Mouse (Mus musculus) kidney, postnatal 36 days (tissue): Measurements from ENCODE around the gene Gm20388.

Experiments
- DNase-seq, 2 experiments: peaks; one replicate each; pipeline ENCODE4 v3.0.0; 2021 to 2022; ENCODE audit warnings: mixed read lengths in 2 of 2

Gene Gm20388

DNA sequence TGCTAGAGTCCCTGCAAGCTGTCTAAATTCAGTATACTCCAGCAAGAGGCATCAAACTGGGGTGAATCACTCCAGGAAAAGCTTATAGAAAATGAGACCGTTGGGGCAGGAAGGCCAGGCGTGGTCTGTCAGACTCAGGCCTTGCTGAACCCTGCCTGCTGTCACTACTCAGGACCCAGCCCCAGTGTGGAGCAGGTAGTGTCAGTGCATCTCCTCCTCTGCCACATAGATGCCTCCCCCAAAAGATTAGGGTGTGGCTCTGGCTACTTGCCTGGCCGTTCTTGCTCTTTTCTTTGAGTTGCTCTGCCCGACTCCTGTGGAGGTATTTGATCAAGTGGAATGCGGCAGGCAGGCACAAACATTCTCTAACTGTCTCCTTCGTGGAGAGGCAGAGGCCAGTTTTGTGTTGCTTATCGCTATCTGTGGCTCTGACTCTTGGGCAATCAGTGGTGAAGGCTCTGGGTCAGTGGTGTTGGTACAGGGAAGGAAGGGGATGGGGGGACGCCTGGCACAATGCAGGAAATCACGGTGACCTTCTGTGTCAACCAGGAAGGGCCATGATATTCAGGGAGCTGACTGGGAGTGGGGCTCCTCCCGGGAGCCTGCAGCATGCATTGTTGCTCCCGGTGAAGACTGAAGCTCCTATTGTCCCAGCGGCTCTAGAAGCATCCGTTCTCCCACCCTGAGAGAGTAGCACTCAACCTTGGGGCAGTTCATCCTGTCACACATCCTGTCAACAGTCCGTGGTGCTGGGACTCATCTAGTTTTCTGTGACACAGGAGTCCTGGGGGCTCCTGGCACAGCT, 215.9 kb downstream of the Gm20388 start:
- peak; percentile 39 to 62 for DNase-seq

DNA sequence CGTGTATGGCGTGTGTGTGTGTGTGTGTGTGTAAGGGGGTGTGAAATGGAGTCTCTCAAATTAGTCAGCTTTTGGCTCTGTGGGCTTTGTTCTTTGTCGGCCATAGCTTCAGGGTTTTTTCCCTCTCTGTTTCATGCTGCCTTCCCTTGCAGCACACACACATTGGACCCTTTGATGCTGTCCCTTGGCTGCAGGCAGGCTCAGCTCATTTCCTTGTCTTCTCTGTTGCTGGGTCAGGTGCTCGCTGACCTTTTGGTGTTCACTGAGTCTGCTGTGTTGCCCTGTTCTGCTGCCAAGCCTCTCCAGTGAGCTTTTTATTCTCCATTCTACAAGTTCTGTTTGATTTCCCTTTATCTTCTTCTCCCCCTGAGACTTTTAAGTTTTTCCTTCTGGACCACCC, 218.9 kb downstream of the Gm20388 start:
- no peak for DNase-seq

DNA sequence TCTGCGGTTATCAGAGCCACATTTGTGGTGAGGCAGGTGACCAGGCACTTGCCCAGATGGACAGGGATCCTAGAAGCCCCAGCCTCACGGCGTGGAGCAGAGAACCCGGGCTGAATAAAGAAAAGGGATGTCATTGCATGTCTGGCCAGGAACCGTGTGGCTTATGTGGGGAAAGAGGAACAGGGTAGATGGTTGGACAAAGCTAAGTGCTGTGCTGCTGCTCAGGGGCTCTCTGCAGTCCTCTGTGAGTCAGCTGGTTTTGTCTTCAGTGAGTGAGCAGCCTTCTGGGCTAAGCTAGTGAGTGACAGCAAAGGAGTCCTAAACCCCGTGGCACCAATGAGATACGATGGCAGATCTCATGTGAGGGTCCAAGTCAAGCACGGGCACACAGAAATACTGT, 220.5 kb downstream of the Gm20388 start:
- no peak for DNase-seq

DNA sequence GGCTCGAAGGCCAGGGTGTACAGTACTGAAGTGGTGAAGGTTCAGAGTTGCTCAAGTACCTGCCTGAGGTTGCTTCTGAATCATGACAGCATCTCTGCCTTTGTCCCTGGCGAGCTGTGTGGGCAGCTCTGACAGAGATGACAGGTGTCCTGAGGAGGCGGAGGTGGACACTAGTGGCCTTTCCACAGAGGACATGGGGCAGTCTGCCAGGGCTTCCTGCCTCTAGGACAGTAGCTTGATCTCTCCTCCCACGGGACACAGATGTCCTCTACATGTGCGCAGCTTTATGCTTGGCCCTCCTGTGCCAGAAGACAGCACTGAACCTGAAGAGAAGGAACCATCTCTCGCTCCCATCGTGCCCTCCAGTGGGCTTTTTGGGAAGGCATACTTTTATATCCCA, 222.5 kb downstream of the Gm20388 start:
- DNase-seq, result peak; percentile 83 to 85

DNA sequence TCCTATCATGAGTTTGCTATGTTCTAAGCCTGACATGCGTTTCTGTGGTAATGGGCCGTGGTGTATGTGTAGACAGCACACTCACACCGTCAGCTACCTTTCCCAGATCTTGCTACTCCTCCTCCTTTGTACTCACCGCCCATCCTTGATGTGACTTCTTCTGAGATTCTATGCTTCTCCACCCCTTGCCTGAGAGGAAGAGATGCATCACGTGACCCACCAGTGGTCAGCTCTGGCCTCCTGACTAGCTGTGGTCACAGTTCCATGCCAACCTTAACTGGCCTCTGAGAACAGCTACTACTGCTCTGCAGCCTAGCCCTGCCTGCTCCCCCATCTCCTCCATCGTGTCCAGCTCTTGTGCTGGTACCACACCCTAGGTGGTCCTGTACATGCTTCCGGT, 225.0 kb downstream of the Gm20388 start:
- no peak for DNase-seq

DNA sequence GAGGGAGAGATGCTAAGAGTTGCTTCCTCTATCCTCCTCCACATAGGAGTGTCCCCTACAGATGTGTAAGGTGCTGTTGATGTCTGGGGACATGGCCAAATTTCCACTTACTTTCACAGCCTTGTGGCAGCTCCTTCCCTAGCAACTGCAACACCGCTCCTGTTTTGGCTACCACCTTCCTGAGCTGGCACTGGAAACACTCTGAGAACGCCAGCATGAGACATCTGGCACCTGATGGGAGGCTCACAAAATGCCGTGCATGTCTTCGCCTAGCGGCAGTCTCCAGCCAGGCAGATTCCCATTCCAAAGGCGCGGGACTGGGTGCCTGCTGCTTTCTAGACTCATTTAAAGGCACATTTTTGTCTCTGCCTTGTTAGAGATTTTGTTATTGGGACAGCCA, 226.0 kb downstream of the Gm20388 start:
- no peak for DNase-seq

DNA sequence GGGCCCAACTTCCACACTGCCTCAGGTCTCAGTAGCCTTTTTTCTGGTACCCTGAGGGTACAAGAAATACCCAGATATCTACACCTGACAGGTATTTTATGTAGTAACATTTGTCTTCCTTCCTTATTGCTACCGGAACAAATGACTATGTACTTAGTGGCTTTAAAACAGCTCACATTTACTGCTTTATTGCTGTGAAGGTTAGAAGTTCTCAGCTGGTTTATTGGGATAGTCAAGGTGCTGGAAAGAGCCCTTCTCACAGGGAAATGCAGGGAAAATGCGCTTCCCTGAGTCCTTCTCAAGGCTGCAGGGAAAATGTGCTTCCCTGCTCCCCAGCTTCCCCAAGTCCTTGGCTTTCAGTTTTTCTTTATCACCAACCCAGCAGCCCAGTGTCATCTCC, 228.3 kb downstream of the Gm20388 start:
- DNase-seq, result no peak

DNA sequence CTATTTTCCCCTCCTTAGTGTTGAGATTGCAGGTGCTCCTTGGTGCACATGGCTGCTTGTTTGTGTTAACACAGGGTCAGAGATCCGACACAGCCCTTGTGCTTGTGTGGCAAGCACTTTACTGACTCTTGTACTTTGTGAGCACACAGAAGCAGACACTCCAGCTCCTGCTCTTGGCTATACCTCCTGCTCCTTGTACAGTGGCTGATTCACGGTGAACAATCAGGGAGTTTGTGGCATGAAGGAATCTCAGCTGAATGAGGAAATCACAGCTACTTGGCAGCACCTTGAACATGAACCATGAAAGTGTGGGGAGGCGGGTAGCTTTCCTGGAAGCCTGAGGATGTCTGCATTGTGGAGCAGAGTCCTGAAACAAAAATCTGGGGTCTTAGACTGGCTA, 230.1 kb downstream of the Gm20388 start:
- DNase-seq, result no peak

DNA sequence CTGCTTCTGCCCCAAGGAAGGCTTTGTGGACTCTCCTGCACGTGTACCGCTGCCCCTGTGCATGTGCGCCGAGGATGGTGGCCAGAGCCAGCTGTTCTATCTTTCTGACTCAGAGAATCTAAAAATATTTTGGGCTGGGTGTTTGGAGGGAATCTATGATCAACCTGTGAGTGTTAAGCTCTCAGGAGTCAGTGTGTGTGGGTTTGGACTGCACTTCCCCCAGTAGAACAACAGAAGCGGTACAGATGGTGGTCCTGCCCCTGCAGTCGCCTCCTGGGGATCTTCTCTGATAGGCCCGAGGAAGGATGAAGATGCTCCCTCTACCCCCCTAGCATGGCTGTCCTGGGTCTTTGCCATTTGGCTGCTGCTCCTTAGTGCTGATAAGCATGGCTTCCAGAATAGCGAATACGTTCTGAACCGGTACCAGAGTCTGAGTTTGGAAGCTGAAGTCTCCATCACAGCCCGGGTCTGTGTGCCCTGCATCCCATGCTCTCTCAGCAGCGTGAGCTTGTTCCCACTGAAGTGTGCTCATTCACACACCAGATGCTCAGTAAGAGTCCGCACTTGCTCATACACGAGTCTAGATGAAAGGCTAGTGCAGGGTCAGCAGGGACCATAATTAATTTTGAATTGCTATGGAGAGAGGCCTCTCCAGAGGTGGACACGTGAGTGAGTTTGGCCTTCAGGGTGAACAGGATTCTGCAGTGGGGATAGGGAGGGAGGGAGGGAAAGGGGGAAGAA, 233.4 kb downstream of the Gm20388 start:
- no peak for DNase-seq

DNA sequence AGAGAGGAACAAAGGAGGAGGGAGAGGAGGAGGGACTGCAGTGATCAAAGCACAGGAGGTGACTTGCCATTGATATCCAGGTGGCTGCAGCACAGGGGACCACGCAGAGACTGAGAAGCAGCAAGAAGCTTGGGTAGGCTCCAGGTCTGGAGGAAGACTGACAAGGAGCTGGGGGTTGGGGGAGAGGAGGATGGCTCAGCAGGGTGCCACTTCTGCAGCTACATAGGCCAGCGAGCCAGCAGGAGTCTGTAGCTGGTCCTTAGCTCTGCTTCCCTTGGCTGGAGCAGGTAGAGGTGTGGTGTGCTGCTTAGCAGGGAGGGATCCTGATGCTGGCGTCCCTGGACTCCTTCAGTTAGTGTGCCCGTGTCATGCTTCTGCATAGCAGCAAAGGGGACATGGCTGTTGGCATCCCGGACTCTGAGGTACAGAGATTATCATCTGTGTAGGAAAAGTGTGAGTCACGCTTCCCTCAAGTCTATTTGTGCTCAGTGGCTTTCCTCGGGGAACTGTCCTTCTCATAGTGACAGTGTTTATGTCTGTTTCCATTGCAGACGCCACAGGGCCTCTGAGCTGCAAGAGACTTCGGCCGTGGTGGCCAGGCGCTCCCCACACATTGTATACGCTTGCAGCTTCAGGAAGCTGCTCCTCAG, 234.1 kb downstream of the Gm20388 start:
- DNase-seq, result no peak

DNA sequence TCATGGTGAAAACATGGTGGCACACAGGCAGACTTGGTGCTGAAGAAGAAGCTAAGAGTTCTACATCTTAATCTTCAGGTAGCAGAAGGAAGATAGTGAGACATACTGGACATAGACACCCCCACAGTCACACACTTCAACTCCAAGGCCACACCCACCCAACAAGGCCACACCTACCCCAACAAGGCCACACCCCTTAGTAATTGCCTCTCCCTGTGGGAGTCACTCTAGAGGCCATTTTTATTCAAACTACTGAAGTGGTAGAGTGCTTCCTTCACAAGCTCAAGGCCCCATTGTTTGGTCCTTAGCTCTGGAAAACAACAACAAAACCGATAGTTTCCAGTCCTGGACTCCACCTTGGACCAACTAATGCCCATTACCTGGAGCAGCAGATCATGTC, 235.4 kb downstream of the Gm20388 start:
- DNase-seq, result no peak

DNA sequence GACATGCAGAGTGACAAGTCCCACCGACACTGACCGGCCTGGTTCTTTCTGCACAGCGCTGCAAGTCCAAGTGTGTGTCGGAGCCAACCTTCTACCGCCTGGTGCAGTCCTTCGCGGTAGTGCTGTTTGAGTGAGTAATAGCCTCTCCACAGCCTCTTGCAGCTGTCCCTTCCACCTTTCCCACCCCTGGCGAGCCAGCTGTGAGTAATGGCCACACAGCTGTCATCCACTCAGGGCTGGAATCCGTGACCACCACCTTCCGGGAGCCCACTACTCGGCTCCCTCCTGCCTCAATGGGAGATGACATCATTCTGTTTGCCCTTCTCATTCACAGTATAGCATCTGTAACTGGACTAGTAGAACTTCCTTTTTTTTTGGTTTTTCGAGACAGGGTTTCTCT, 239.4 kb downstream of the Gm20388 start:
- no peak for DNase-seq

DNA sequence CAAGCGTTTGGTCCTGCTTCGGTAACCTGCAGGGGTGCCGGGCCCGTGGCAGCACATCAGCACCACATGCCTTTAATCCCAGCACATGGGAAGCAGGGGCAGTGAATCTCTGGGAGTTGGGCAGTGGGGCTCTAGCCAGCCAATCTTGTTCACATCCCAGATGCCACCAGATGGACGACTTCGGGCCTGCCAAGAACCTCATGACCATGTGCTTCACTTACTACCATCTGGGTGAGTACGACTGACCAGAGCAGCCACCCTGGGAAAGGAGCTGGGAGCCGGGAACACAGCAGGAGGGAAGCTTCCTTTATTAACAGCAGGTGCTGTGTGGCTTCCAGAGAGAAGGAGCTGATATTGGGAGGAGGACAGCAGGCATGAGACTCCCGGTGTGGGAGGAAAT, 240.5 kb downstream of the Gm20388 start:
- no peak for DNase-seq

DNA sequence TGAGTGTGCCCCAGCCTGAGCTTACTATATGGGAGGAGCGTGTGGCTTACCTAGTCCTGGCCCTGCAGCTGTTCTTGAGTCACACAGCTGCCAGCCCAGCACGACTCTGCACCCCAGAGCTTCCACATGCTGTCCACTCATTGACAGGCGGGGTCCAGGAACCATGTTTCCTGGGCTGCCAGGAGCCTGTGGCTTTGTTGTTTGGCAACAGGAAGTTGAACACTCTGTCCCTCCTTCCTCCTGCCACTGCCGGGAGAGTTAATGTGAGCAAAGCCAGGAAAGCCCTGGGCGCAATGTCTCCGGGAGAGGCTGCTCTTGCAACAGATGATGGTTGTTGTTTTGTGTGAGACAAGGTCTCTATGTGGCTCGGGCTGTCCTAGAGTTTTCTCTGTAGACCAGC, 242.0 kb downstream of the Gm20388 start:
- DNase-seq, result no peak

DNA sequence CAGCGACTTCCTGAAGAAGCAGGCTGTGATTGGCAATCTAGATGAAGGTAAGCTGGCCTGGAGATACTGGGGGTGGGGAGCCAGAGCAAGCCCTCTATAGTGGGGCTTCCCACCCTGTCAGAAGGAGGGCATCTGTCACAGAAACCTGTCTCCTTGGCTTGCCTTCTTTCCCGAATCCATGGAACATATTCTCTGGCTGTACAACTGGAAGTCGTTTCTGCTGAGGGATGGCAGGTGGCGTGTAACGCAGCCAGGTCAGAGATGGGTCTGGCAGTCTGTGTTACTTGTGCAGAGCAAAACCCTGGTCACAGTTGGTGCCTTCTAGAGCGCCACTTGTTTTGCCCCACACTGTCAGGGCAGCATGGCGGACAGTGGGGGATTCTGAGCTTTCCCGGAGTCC, 249.7 kb downstream of the Gm20388 start:
- no peak for DNase-seq

DNA sequence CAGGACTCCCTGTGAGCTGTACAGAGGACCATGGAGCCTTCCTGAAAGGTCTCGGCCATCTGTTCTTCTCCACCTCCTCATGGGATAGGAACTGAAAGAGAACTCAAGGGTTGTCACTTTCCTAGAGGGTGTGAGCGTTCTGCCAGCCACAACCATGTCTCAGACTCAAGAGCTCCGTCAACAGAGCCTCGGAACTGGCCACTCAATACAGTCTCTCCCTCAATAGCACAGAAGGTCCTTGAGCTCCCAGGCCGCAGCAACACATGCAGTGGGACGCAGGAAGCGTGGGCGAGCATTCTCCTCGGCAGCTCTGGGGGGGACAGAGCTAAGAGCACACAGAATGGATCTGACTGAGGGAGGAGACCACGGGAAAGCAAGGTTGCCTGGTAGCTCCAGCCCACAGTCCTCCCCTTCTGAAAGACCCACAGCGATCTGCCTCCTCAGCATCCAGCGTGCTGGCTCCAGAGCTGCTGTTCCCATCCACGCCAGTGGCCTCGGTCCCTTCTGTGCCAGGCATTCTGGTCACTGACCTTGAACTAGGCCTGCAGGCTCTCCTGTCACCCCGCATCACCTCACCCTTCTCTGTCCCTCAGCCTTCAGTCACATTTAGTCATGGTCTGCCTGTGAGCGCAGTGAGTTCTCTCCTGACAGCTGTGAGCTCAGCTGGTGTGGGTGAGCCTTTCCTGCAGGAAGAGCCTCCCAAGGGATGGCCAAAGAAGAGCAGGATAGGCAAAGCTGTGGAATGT, 251.2 kb downstream of the Gm20388 start:
- no peak for DNase-seq

DNA sequence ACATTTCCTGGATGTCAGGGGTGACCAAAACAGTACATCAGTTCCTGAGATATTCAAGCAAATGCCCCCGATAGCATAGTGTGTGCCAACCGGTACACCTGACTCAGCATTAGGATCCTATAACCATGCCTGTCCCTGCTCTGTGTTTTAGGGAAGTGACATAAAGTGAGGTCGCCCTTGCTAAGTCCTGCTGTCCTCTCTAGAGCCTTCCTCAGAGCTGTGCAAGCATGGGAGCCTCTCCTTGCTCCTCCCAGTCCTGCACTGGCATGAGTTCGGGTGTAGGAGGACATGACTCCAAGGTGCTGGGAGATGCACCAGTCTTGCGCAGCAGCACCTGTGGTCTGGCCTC, 251.7 kb downstream of the Gm20388 start:
- DNase-seq, result no peak

DNA sequence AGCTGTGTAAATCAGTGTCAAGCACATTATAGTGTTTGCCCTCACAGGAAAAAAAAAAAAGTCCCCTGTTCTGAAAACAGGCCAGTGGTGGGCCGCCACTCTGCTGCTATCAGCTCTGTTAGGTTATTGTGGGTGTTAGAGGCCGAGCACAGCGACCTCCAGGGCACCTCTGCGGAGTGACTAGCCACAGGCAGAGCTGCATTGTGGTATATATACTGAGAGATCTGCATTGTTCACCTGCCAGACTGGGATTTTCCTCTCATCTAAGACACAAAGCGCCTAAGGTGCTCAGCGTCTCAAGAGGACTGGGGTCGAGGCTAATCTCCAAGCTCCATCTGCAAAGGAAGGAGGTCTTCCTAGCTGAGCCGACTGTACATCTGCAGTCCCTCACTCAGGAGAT, 252.7 kb downstream of the Gm20388 start:
- DNase-seq, result no peak

DNA sequence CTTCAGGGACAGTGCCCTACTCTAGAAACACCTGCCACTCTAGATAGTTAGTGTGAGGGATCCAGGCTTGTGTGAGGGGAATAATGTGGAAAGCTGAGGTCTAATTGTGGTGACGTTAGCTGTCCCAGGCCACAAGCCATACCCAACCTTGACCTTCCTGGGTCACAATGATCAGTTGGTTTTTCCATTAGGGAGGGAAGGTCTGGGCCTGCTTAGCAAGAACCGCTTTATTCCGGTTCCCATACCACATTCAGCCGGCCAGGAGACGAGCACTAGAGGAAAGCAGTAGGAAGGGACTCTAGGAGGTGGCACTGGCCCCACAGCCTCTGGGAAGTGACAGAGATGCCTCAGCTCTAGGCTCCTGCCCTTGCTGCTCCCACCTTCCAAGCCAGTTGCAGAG, 253.4 kb downstream of the Gm20388 start:
- peak; percentile 33 to 41 for DNase-seq

DNA sequence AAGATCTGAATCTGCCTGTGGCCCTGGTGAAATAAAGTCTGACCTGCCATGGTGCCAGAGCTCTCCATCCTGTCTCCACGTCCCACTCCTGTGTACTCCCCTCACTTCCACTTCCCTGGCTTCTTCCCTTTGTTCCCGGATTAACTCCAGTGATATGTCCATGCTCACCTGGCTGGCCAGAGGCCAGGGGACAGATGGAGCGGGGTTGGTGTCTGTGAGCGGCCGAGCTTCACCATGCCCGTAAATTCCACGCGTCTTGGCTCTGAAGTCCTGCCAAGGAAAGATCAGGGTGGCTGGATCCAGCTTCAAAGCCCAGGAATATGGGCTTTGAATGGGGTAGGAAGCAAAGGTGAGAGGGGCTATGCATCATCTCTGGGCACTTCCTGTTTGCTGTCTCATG, 256.5 kb downstream of the Gm20388 start:
- DNase-seq, result no peak

DNA sequence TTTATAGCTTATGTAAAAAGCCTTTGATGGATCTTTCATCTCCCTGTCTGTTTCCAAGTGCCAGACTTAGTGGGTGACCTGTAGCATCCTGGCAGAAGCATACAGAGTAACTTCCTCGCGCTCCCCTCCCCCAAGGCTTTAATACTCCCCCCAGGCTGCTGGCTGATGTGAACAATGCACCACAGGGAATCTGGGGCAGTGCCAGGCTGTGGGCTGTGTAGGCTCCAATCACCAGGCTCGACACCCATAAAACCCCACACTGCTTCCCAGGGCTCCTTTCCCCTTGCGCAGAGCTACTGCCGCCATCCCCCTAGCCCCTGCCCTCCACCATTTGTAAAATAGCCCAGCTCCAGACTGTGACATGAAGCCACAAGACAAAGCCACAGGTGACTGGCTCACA, 257.2 kb downstream of the Gm20388 start:
- no peak for DNase-seq

DNA sequence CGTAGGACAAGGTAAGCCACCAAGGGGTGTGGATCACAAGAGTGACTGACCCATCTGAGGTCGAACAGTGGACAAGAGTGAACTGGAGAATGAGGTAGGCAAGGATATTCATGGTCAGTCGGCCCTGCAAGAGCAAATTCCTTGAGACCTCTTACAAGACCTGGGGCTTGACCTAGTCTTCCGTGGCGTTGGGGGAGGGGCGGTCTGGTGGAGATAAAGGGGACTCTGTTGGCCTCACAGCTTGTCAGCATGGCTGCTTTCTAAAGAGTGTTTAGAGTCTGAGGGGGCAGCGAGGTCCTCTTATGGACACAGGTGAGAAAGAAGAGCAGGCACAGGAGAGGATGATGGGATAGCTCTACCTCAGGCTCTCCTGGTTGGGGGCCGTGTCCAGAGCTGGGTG, 258.5 kb downstream of the Gm20388 start:
- no peak for DNase-seq

DNA sequence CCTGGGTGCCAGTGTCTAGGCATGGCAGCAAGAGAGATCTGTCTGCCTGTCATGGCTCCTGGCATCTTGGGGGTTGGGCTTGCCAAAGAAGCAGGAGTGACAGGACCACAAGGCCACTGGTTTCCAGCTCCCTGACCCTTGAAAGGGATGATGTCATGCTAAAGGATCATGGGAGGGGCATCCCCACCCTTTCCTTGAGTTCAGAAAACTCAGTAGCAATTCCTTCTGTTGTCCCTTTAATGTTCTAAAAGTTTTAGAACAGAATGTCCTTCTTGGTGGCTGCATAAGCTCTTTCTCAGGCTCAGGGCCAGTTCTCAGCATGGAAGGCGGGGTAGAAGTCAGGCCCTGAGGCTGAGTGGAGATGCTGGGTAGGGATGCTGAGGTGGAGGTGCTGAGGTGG, 262.6 kb downstream of the Gm20388 start:
- DNase-seq, result no peak
